Comparison of ENCODE assay signal across 8 mouse cellular contexts in the genomic region with DNA sequence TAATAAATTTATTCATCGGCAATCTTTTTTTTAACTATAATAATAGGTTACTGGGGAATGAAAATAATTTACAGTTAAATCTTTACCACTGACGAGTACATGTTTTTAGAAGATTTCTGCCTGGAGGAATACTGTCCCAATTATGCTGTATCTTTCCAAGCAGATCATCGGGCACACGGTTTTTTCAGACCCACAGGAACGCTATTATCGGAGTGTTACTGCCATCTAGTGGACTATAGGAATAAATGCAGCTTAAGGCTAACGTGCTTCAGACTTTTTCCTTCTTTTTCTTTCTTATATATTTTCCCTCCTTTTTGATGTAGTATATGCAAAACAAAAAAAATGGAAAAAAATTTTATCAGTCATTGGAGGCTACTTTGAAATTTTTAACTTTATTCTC. TPM values are rescaled to one million over a fixed set of nuclear protein-coding genes. Genes with fewer than 3 reads are reported as not detected.
DNase-seq lines count a peak whose midpoint lies in the region; ATAC-seq and TF ChIP-seq lines count a peak whose summit lies in the region.

No protein-coding gene starts in this region.

- H3K27me3 ChIP-seq in liver, embryonic 14.5 days (ENCODE audit: control insufficient read depth, insufficient read depth, low read length), result no peaks in the 10 kb centered on the region
- H3K27me3 ChIP-seq in midbrain, embryonic 16.5 days (ENCODE audit: control insufficient read depth, insufficient read depth, low read depth, low read length), result no peaks in the 10 kb centered on the region

- 13% methylated on average over 7 of the region's 7 CpGs for WGBS in liver, embryonic 14.5 days (ENCODE audit: insufficient replicate concordance)
- 13% methylated on average over 7 of the region's 7 CpGs for WGBS in midbrain, embryonic 16.5 days

- no peak overlapping the region for H3K9ac ChIP-seq in liver, embryonic 14.5 days (replicated peaks)
- no peak overlapping the region for H3K9ac ChIP-seq in midbrain, embryonic 16.5 days (ENCODE audit: low read depth, low read length)

- H3K27ac ChIP-seq in liver, embryonic 14.5 days, result no peak overlapping the region
- no peak overlapping the region for H3K27ac ChIP-seq in midbrain, embryonic 16.5 days (ENCODE audit: low read length)

- H3K36me3 ChIP-seq in liver, embryonic 14.5 days (replicated peaks; ENCODE audit: control insufficient read depth, insufficient read depth, low read depth), result no peaks in the 10 kb centered on the region
- H3K36me3 ChIP-seq in midbrain, embryonic 16.5 days (ENCODE audit: control insufficient read depth, insufficient read depth, low read length), result no peaks in the 10 kb centered on the region

- H3K4me2 ChIP-seq in liver, embryonic 14.5 days (ENCODE audit: low read depth), result no peak overlapping the region
- H3K4me2 ChIP-seq in midbrain, embryonic 16.5 days (ENCODE audit: low read length), result no peak overlapping the region

- TF ChIP-seq CTCF in liver, embryonic 14.5 days (IDR thresholded peaks at IDR 0.05; ENCODE audit: low read depth), result peak; percentile 69

- H3K4me1 ChIP-seq in liver, embryonic 14.5 days (replicated peaks; ENCODE audit: control insufficient read depth in 2 of 2, insufficient read depth in 2 of 2, low read length in 1 of 2), result peaks cover 0 to 2% of the 10 kb centered on the region in 2 experiments; a peak in 1 of 4 replicates
- no peaks in the 10 kb centered on the region for H3K4me1 ChIP-seq in midbrain, embryonic 16.5 days (ENCODE audit: control insufficient read depth, insufficient read depth, low read length)

- no peak overlapping the region for H3K4me3 ChIP-seq in liver, embryonic 14.5 days (ENCODE audit: insufficient read depth in 1 of 2, low read depth in 2 of 2, low read length in 2 of 2)
- no peak overlapping the region for H3K4me3 ChIP-seq in midbrain, embryonic 16.5 days (ENCODE audit: low read depth, low read length)

- no peak for TF ChIP-seq EP300 in liver, embryonic 14.5 days (IDR thresholded peaks at IDR 0.05; ENCODE audit: low read depth)

- DNase-seq in cerebellum, adult 8-10 months, result peak; percentile 7
- no peak for DNase-seq in cerebellum, adult 11-12 months
- DNase-seq in liver, embryonic 14.5 days (ENCODE audit: low read depth in 3 of 3, low spot score in 3 of 3), result peak in 2 of 3 experiments; percentile 12 to 19
- no peak for DNase-seq in liver
- DNase-seq in embryo, embryonic 11.5 days (ENCODE audit: low read depth, low spot score), result peak; percentile 44
- no peak for DNase-seq in spleen, postnatal 10 days (ENCODE audit: low spot score in 2 of 2)
- no peak for DNase-seq in urinary bladder, postnatal 36 days (ENCODE audit: low spot score in 2 of 2)

- H3K9me3 ChIP-seq in liver, embryonic 14.5 days (ENCODE audit: control insufficient read depth, low read length), result no peaks in the 10 kb centered on the region
- H3K9me3 ChIP-seq in midbrain, embryonic 16.5 days (replicated peaks; ENCODE audit: control insufficient read depth, low read length, poor library complexity, severe bottlenecking), result no peaks in the 10 kb centered on the region

- no peak for ATAC-seq in liver, embryonic 14.5 days (ENCODE audit: insufficient read depth)
- ATAC-seq in midbrain, embryonic 16.5 days, result peak; percentile 76

RNA-seq across cellular contexts. Expression of a gene that starts 20.4 kb away (rescaled TPM):
- polyA plus RNA-seq in liver, embryonic 14.5 days (2012; rRNA removed), result 2.0 and 3.0 TPM in 2 replicates
- 4.1 and 4.9 TPM in 2 replicates for polyA plus RNA-seq in liver, embryonic 14.5 days (2014; fragmentation: Nextera tagmentation; extraction: Ambion mirVana)
- not detected in 2 replicates for polyA plus RNA-seq in midbrain, embryonic 16.5 days (2015; fragmentation: Nextera tagmentation; extraction: Ambion mirVana)

RNA-seq across cellular contexts. Expression of a gene that starts 31.4 kb away (rescaled TPM):
- 27.6 and 40.4 TPM in 2 replicates for polyA plus RNA-seq in liver, embryonic 14.5 days (2012; rRNA removed)
- 65.5 and 73.5 TPM in 2 replicates for polyA plus RNA-seq in liver, embryonic 14.5 days (2014; fragmentation: Nextera tagmentation; extraction: Ambion mirVana)
- polyA plus RNA-seq in midbrain, embryonic 16.5 days (2015; fragmentation: Nextera tagmentation; extraction: Ambion mirVana), result 14.0 and 14.6 TPM in 2 replicates

Comparison
In these comparisons a context has a peak if more than half of its experiments do, and no peak if none do; other contexts are left out.
1. DNase-seq: peak in cerebellum, adult 8-10 months (single experiment), liver, embryonic 14.5 days (2 of 3) and embryo, embryonic 11.5 days (single experiment); none in cerebellum, adult 11-12 months (single experiment), liver (single experiment), spleen, postnatal 10 days (0 of 2) and urinary bladder, postnatal 36 days (0 of 2).